Mouse (Mus musculus): Measurements from ENCODE around the gene Mrnip. TPM values are rescaled to one million over a fixed set of nuclear protein-coding genes. Genes with fewer than 3 reads are reported as not detected.
A peak's percentile ranks its signal among the peaks of the same experiment; 100 is the strongest.

Gene Mrnip
- total and polyA plus RNA-seq, 3 experiments: 1.6 to 3.0 (median 1.8) TPM

- WGBS: 50% methylated on average over 3 of the region's 3 CpGs
- Histone ChIP-seq H3K27ac (peak overlapping the region; percentile 100), H3K4me1 (ENCODE audit: control insufficient read depth, insufficient read depth, low read length) (peaks cover 15% of the 10 kb centered on the region), H3K4me3 (peak overlapping the region; percentile 29; the same call in 1 of the 2 replicates), H3K36me3 (ENCODE audit: control insufficient read depth, insufficient read depth, low read length) (peaks cover 5% of the 10 kb centered on the region), H3K79me2 (replicated peaks; ENCODE audit: control insufficient read depth, insufficient read depth, low read length) (no peaks in the 10 kb centered on the region), H3K27me3 (ENCODE audit: control insufficient read depth, insufficient read depth, low read length) (no peaks in the 10 kb centered on the region), H3K9ac (ENCODE audit: low read depth, low read length) (0 out of 2 replicates have a peak overlapping the region, but pooled peaks have one; percentile 37)
- TF ChIP-seq EP300 (IDR thresholded peaks at IDR 0.05; ENCODE audit: insufficient read depth, low read depth, low read length) (no peak), POLR2A (IDR thresholded peaks at IDR 0.05; ENCODE audit: insufficient read depth, low read depth, low read length) (no peak), CTCF (IDR thresholded peaks at IDR 0.05) (no peak)
- intact Hi-C loops (cut with DNase I): no loop called here
- no peak for DNase-seq
Measured at GRCm38 (mm10) chr11:50212060-50212739, 38.0 kb downstream of the Mrnip start.

- intact Hi-C loops (cut with DNase I): no loop called here
- peaks cover 13% of the 10 kb centered on the region for H3K4me1 ChIP-seq (ENCODE audit: control insufficient read depth, insufficient read depth, low read length)
- 9% methylated on average over 11 of the region's 11 CpGs for WGBS
Measured at GRCm38 (mm10) chr11:50212848-50213758, 38.9 kb downstream of the Mrnip start.

GRCm38 (mm10) chr11:50214631-50215030, 40.4 kb downstream of the Mrnip start:
- Histone ChIP-seq H3K27me3 (ENCODE audit: control insufficient read depth, insufficient read depth, low read length) (no peaks in the 10 kb centered on the region), H3K36me3 (ENCODE audit: control insufficient read depth, insufficient read depth, low read length) (no peaks in the 10 kb centered on the region), H3K27ac (no peak overlapping the region), H3K9ac (ENCODE audit: low read depth, low read length) (no peak overlapping the region), H3K4me3 (no peak overlapping the region), H3K79me2 (replicated peaks; ENCODE audit: control insufficient read depth, insufficient read depth, low read length) (no peaks in the 10 kb centered on the region), H3K4me1 (ENCODE audit: control insufficient read depth, insufficient read depth, low read length) (peaks cover 10% of the 10 kb centered on the region)
- no peak for DNase-seq
- intact Hi-C loops (cut with DNase I): no loop called here
- WGBS: 84% methylated on average over 6 of the region's 6 CpGs
- TF ChIP-seq POLR2A (IDR thresholded peaks at IDR 0.05; ENCODE audit: insufficient read depth, low read depth, low read length) (no peak), CTCF (IDR thresholded peaks at IDR 0.05) (peak; percentile 18; the same call in 1 of the 2 replicates)

More at GRCm38 (mm10) chr11:50212848-50213758, 38.9 kb downstream of the Mrnip start:
- no peaks in the 10 kb centered on the region for H3K27me3 ChIP-seq (ENCODE audit: control insufficient read depth, insufficient read depth, low read length)
- H3K4me3 ChIP-seq: peak overlapping the region; percentile 29
- TF ChIP-seq POLR2A (IDR thresholded peaks at IDR 0.05; ENCODE audit: insufficient read depth, low read depth, low read length): peak; percentile 55
- TF ChIP-seq EP300 (IDR thresholded peaks at IDR 0.05; ENCODE audit: insufficient read depth, low read depth, low read length): peak; percentile 83; the same call in 1 of the 2 replicates
- TF ChIP-seq CTCF (IDR thresholded peaks at IDR 0.05): no peak
- H3K79me2 ChIP-seq (replicated peaks; ENCODE audit: control insufficient read depth, insufficient read depth, low read length): no peaks in the 10 kb centered on the region
- H3K27ac ChIP-seq: peak overlapping the region; percentile 100
- peaks cover 5% of the 10 kb centered on the region for H3K36me3 ChIP-seq (ENCODE audit: control insufficient read depth, insufficient read depth, low read length)
- DNase-seq: peak; percentile 84 to 91
- peak overlapping the region; percentile 37 for H3K9ac ChIP-seq (ENCODE audit: low read depth, low read length)

GRCm38 (mm10) chr11:50215633-50216032, 41.4 kb downstream of the Mrnip start:
- Histone ChIP-seq H3K4me1 (ENCODE audit: control insufficient read depth, insufficient read depth, low read length) (peaks cover 10% of the 10 kb centered on the region), H3K36me3 (ENCODE audit: control insufficient read depth, insufficient read depth, low read length) (no peaks in the 10 kb centered on the region), H3K27me3 (ENCODE audit: control insufficient read depth, insufficient read depth, low read length) (no peaks in the 10 kb centered on the region), H3K27ac (no peak overlapping the region), H3K79me2 (replicated peaks; ENCODE audit: control insufficient read depth, insufficient read depth, low read length) (no peaks in the 10 kb centered on the region), H3K9ac (ENCODE audit: low read depth, low read length) (no peak overlapping the region), H3K4me3 (no peak overlapping the region)
- intact Hi-C loops (cut with DNase I): no loop called here
- no peak for TF ChIP-seq CTCF (IDR thresholded peaks at IDR 0.05)
- no peak for TF ChIP-seq EP300 (IDR thresholded peaks at IDR 0.05; ENCODE audit: insufficient read depth, low read depth, low read length)
- no peak for TF ChIP-seq POLR2A (IDR thresholded peaks at IDR 0.05; ENCODE audit: insufficient read depth, low read depth, low read length)
- no peak for DNase-seq
- WGBS: 40% methylated on average over 9 of the region's 9 CpGs

GRCm38 (mm10) chr11:50216724-50217366, 42.6 kb downstream of the Mrnip start:
- WGBS: 85% methylated on average over 4 of the region's 4 CpGs
- intact Hi-C loops (cut with DNase I): no loop called here

More at GRCm38 (mm10) chr11:50216724-50217366, 42.6 kb downstream of the Mrnip start:
- no peak overlapping the region for H3K9ac ChIP-seq (ENCODE audit: low read depth, low read length)
- H3K36me3 ChIP-seq (ENCODE audit: control insufficient read depth, insufficient read depth, low read length): no peaks in the 10 kb centered on the region
- no peak for TF ChIP-seq EP300 (IDR thresholded peaks at IDR 0.05; ENCODE audit: insufficient read depth, low read depth, low read length)
- TF ChIP-seq CTCF (IDR thresholded peaks at IDR 0.05): no peak
- no peak for TF ChIP-seq POLR2A (IDR thresholded peaks at IDR 0.05; ENCODE audit: insufficient read depth, low read depth, low read length)
- H3K79me2 ChIP-seq (replicated peaks; ENCODE audit: control insufficient read depth, insufficient read depth, low read length): no peaks in the 10 kb centered on the region
- H3K4me1 ChIP-seq (ENCODE audit: control insufficient read depth, insufficient read depth, low read length): peaks cover 10% of the 10 kb centered on the region
- no peak overlapping the region for H3K4me3 ChIP-seq
- no peak overlapping the region; the same call in 1 of the 2 replicates for H3K27ac ChIP-seq
- no peak for DNase-seq
- no peaks in the 10 kb centered on the region for H3K27me3 ChIP-seq (ENCODE audit: control insufficient read depth, insufficient read depth, low read length)

All from heart, adult 2 months (tissue).